Mouse (Mus musculus): Measurements from ENCODE around the gene Cyp4a32.
"Not testable (repeated sequence)": the region's sequence is repeated elsewhere in the genome, so short reads cannot be mapped to it uniquely, and the experiment has no call there.

Cyp4a32 gene

DNA sequence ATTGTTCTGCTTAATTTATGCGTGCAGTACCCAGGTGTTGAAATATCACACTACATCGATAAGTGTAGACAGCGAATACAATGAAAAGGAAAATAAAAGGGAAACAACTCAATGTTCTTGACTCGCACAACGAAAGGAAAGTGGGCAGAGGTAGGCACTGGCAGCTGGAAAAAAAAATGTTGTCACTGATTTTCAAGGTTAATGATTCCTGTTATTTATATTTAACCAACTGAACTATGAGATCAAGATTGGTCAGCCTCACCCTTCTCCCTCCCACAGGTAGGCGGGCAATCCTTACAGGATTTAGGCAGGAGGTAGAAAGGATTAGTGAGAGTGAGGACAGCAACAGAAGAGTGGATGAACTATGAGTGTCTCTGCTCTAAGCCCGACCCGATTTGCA, at the start of gene Cyp4a32:
Cyp4a32 (plus strand) TSS at position 359 of the 400 bp plus-strand sequence.
- not testable (repeated sequence) for DNase-seq (ENCODE audit: low read depth, low spot score)

- no peak for DNase-seq (ENCODE audit: low read depth, low spot score)
Measured at GRCm38 (mm10) chr4:115552726-115553125, 48.0 kb upstream of the Cyp4a32 start.

- DNase-seq (ENCODE audit: low read depth, low spot score) = no peak
Measured at GRCm38 (mm10) chr4:115555513-115555912, 45.3 kb upstream of the Cyp4a32 start.

- no peak for DNase-seq (ENCODE audit: low read depth, low spot score)
Measured at GRCm38 (mm10) chr4:115557861-115558561, 42.8 kb upstream of the Cyp4a32 start.

DNA sequence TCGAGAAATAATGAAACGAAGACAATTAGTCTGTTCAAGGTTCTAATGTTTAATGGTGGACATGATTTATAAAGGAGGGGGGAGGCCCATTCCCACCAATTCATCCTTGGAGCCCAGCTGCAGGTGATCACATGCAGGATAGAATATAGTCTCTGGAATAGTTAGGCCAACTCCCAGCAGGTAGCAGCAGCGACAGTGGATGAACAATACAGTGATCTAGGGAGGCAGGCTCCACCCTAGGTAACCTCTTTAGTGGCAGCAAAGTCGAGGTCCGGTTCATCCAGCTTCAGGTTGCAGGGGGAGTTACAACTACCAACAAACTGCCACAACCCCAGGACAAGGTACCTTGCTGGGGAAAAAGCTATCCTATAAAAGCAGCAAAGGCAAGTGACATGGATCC, 39.5 kb upstream of the Cyp4a32 start:
- DNase-seq (ENCODE audit: low read depth, low spot score) = not testable (repeated sequence)

DNA sequence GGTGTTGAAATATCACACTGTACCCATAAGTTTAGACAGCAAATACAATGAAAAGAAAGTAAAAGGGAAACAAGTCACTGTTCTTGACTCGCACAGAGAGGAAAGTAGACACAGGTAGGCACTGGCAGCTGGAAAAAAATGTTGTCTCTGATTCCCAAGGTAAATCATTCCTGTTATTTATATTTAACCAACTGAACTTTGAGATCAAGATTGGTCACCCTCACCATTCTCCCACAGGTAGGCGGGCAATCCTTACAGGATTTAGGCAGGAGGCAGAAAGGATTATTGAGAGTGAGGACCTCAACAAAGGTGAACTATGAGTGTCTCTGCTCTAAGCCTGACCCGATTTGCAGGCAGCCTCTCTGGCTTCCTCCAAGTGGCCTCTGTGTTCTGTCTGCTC, 37.4 kb upstream of the Cyp4a32 start, which contains the start of gene Cyp4a31:
Cyp4a31 (plus strand) TSS at position 249 of the 400 bp plus-strand sequence.
- no peak for DNase-seq (ENCODE audit: low read depth, low spot score)

- DNase-seq (ENCODE audit: low read depth, low spot score) = not testable (repeated sequence)
Measured at GRCm38 (mm10) chr4:115564469-115565225, 36.1 kb upstream of the Cyp4a32 start.

DNA sequence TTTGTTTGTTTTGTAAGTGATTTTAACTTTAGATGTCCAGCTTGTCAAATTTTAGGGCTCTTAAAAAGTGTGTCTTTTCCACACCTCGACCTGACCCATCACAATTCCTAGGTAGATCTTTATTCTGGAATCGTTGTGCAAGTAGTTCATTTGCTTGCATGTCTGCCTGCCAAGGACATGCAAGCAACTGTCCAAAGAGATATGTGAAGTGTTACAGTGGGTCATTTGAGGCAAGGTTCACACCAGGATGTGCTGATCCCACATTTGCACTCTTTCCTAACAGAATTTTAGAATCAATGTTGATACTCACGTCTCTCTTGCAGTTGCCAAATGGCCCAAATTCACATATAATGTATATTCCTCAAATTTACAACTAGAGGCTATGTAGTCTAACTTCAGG, 25.5 kb upstream of the Cyp4a32 start:
- DNase-seq (ENCODE audit: low read depth, low spot score) = no peak

DNA sequence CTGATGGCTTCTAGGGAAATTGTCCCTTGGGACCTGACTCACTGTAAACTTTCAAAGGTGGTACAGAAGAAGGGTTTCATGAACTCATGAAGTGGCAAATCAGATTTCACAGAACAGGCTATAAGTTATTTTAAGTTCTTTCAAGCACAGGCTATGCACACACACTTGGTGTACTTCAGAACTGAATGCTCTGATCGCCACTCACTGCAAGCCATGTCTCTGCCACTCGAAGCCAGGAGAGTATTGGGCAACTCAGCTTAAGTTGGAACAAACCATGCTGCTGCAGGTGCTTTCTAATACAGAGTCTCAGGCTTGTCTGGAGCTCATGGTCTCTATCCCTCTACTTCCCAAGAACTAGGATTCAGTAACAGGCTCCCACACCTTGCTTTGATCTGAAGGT, 25.0 kb upstream of the Cyp4a32 start:
- DNase-seq (ENCODE audit: low read depth, low spot score) = no peak

DNA sequence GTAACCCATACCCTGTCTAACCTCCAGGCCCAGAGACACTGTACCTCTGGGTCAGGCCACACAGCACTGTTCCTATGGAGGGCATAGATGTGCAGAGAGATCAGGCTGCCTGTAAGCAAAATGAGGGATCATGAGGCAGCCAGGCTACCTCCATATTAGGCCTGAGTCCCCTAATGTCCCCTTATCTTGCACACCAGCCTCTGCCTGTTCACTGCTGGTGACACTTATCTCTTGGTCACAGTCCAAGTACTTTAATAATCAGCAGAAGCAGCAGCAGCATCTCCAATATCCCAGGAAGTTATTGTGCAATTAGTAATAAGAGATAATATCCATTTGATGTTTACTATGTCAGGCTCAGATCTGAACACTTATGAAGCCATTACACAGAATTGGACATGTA, 17.7 kb upstream of the Cyp4a32 start:
- DNase-seq (ENCODE audit: low read depth, low spot score) = no peak

GRCm38 (mm10) chr4:115596357-115596756, 4.4 kb upstream of the Cyp4a32 start:
- DNase-seq (ENCODE audit: low read depth, low spot score) = no peak

- DNase-seq (ENCODE audit: low read depth, low spot score) = no peak
Measured at GRCm38 (mm10) chr4:115596824-115597336, 3.9 kb upstream of the Cyp4a32 start.

DNA sequence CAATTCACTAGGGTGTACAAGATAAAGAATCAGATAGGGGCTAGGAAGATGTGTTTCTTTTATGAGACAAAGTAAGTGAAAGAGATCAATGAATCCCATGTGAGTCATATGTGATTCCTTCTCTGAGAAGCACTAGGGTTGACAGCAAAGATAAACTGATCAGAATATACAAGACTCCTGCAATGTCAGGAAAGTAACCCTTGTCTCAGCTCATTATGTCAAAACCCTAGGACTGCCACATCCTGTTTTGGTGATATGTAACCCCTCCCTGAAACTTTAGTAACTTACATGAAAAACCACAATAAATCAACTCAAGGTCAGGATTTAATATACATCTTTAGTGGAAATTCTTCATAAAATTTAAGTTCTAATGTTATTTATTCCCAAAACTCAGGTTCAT, 13.2 kb downstream of the Cyp4a32 start:
- no peak for DNase-seq (ENCODE audit: low read depth, low spot score)

DNA sequence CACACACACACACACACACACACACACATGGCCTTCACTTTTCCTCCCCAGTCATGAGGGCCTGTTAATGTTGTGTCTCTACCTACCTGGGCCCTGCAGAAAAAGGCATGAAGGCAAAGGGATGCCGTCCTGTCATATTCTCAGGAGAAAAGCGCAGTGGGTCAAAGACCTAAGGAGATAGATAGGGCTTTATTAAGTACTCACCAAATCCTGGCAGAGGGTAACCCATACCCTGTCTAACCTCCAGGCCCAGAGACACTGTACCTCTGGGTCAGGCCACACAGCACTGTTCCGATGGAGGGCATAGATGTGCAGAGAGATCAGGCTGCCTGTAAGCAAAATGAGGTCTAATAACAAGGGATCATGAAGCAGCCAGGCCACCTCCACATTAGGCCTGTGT, 24.8 kb downstream of the Cyp4a32 start:
- DNase-seq (ENCODE audit: low read depth, low spot score) = not testable (repeated sequence)

DNA sequence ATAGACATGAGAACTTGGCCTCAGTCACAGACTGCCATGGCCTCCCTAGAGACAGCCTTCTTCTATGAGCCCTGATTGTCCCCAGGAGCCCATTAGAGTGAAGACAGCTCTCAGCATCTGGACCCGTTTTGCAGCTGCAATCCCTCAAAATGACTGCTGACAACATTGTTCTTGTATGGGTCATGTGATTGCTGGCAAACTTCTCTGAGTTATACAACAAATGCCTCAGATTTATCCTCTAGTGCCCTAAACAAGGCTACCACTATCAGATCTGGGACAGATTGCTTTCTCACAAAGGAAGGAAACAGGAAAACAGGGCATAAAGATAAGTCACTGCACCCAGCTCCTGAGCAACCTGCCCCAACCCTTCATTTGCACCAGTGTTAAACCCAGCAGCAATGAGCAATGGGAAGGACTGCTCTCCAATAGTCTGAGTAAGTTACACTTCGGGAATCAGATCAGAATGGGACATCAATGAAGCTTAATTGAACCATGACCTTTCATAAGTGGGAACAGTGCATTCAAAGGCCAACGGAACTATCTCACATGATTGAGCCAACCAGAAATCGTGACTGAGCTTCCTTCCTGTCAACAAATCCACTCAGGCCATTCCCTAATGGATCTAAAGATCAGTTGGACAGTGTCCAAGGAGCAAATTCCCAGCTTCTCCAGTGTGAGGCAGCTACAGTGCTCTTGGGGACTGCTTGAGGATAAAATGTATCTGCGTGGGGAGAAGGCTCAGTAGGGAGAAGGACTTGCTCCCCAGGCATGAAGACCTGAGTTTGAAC, 42.4 kb downstream of the Cyp4a32 start:
- DNase-seq (ENCODE audit: low read depth, low spot score) = no peak

GRCm38 (mm10) chr4:115645371-115645770, 44.6 kb downstream of the Cyp4a32 start:
- no peak for DNase-seq (ENCODE audit: low read depth, low spot score)

GRCm38 (mm10) chr4:115647580-115647979, 46.8 kb downstream of the Cyp4a32 start, which contains the start of gene Cyp4b1:
Gene Cyp4b1 (minus strand): TSS chr4:115647723.
- no peak for DNase-seq (ENCODE audit: low read depth, low spot score)

GRCm38 (mm10) chr4:115648752-115649151, 48.0 kb downstream of the Cyp4a32 start:
- no peak for DNase-seq (ENCODE audit: low read depth, low spot score)

DNA sequence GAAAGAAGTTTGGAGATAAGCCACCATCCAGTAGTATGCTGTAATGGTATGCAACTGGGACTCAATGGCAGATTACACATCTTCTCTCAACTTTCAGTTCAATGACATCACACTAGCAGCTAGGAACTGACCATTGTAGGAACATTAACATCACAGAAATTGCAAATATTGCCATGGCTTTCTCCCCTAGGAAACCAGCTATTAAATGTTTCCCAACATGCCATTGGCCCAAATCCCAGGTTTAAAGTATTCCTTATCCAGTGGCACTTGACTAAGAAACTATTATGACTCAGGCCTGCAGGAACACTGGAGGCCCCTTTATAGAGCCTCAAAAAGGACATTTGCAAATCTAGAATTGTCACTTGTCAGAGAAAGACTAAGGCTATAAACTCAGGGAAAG, 48.6 kb downstream of the Cyp4a32 start:
- DNase-seq (ENCODE audit: low read depth, low spot score) = no peak

DNA sequence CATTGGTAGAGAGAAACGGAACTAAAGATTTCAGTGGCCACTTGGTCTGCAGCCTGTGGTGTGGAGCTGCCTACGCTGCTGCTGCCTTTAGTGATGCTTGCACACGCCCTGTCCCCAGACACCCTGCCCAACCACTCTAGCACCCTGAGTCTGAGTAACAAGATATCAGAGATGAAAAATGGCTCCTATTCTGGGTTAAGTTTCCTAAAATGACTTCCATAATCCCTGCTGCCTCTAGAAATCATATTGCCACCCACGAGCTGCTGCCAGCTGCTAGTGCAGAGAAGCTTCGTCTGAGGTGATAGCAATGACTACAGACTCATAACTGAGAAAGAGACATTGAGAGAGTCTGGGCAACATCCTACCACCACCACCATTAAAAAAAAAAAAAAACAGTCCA, 50.1 kb downstream of the Cyp4a32 start:
- DNase-seq (ENCODE audit: low read depth, low spot score) = no peak

DNA sequence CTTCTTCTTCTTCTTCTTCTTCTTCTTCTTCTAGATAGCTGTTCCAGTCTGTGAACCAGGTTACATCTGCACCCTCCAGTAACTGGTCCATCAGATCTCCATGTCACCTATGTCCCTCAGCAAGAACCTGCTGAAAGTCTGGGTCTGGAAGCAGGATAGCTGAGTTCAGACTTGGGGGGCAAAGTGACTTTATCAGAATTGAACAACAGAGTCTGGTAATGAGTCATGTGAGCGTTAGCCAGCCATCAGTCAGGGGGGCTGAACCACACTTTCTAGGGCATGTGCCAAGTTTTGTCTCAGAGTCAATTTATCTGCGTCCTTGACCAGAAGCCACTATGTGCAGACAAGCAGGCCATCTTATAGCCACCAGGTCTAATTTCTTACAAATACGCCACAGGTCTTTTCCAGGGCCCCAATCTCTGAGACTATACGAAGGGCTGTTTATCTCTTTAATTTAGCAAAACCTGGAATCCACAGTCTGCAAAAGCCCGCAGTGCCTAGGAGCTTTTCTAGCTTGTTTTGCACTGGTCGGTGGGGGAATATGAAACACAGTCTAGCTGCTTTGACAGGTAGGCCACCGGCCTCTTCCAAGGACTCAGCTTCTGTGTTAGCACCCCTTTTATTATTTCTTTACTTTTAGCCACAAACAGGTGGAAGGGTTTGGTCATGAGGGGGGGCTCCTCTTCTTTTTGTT, 55.2 kb downstream of the Cyp4a32 start:
- not testable (repeated sequence) for DNase-seq (ENCODE audit: low read depth, low spot score)
